Mouse (Mus musculus) hindbrain, postnatal 0 days (tissue): ENCODE measurements around the gene Azin2. TPM values are rescaled to one million over a fixed set of nuclear protein-coding genes. Genes with fewer than 3 reads are reported as not detected.

Source experiments
- ATAC-seq: fragments of 200-750 bp; cut with Nextera tagmentation; 2 replicates; pipeline ENCODE4 v1.8.0; 2017; ENCODE audit warnings: mild to moderate bottlenecking, moderate TSS enrichment, moderate library complexity
- DNase-seq: peaks from one replicate; pipeline ENCODE4 v3.0.0-alpha.2; 2015; ENCODE audit warnings: low spot score
- H3K27ac ChIP-seq: fragments of 300-500 bp; sonication (generic); 2 replicates; pipeline ENCODE4 v1.5.1; 2014; ENCODE audit warnings: mild to moderate bottlenecking
- H3K27me3 ChIP-seq: fragments of 300-500 bp; sonication (generic); 2 replicates; pipeline ENCODE4 v1.6.1; 2014; ENCODE audit warnings: low read length, mixed read lengths; ENCODE audit not compliant: insufficient read depth
- H3K36me3 ChIP-seq: fragments of 300-500 bp; sonication (generic); 2 replicates; pipeline ENCODE4 v1.6.1; 2014; ENCODE audit warnings: low read length, mixed read lengths; ENCODE audit not compliant: insufficient read depth
- H3K4me1 ChIP-seq: fragments of 300-500 bp; sonication (generic); 2 replicates; pipeline ENCODE4 v1.6.1; 2014; ENCODE audit warnings: antibody characterized with exemption, low read length, mixed read lengths; ENCODE audit not compliant: insufficient read depth
- H3K4me2 ChIP-seq: fragments of 300-500 bp; sonication (generic); 2 replicates; pipeline ENCODE4 v1.6.1; 2014; ENCODE audit warnings: low read depth, mild to moderate bottlenecking, low read length, moderate library complexity, mixed read lengths
- H3K4me3 ChIP-seq: fragments of 300-500 bp; sonication (generic); 2 replicates; pipeline ENCODE4 v1.5.1; 2014; ENCODE audit warnings: low read length
- H3K9ac ChIP-seq: fragments of 300-500 bp; sonication (generic); replicated peaks from 2 replicates; pipeline ENCODE4 v1.6.1; 2014; ENCODE audit warnings: mild to moderate bottlenecking, low read length, moderate library complexity, mixed read lengths
- H3K9me3 ChIP-seq: fragments of 300-500 bp; sonication (generic); 2 replicates; pipeline ENCODE4 v1.6.1; 2016; ENCODE audit warnings: low read length, mixed read lengths
- CTCF ChIP-seq: IDR thresholded peaks from 2 replicates; pipeline ENCODE4 v1.5.1; 2016; ENCODE audit warnings: antibody characterized with exemption, control low read depth, low read depth
- WGBS: fragments of 180-500 bp; shearing (Covaris S2); extraction: QIAGEN DNeasy Blood & Tissue Kit; methylation state at CpG from one replicate; pipeline ENCODE4 v1.1.7; 2014; 5-methylcytosine and 5-hydroxymethylcytosine counted together
- polyA plus RNA-seq: library from polyadenylated mRNA; unstranded; fragments of >200 nt; fragmentation: Nextera tagmentation; extraction: Ambion mirVana; gene quantifications from 2 replicates; pipeline ENCODE4 v1.2.1, GENCODE M21; 2015
- total RNA-seq: library from RNA; depleted of rRNA; stranded (reverse); fragments of >200 nt; gene quantifications from 2 replicates; pipeline ENCODE4 v1.2.3, GENCODE M21; 2014

Gene Azin2
- total and polyA plus RNA-seq, 2 experiments from 2014 or later = 32.7 to 32.9 TPM

DNA sequence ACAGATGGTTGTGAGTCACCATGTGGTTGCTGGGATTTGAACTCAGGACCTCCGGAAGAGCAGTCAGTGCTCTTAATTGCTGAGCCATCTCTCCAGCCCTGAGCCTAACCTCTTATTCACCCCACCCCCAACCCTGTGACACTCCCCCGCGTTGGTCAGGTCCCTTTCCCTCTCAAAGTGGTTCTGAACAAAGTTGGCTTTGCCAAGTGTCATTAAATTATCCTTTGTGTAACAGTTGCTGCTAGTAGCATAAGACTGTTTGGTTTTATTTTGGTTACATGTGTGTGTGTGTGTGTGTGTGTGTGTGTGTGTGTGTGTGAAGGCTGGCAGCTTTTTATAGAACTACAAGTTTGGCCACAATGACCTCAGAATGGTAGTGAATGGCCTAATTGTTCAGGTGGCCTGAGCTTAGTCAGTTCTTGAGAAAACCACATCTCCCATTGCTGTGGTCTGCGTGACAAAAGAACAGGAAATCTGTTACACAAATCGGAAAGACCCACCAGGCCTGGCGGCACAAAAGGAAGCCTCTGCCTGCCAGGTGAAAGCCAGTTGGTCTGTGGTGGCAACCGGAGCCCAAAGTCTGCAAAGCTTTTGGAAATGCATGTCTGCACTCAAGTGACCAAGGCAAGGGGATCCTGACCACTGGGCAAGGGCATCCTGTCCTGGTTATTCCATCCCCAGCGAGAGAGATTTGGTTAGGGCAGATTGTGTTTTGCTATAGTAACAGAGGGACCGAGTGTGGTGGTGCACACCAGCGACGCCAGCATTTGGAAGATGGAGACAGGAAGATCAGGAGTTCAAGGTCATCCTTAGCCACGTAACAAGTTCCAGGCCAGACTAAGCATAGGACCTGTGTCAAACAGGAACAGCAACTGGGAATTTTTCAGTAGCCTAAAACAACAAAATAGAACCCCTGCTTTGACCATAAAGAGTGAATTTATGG, 18.9 kb upstream of the Azin2 start:
- no peaks in the 10 kb centered on the region for H3K4me1 ChIP-seq
- 82% methylated on average over 12 of the region's 12 CpGs for WGBS
- H3K4me3 ChIP-seq = no peak overlapping the region
- no peak overlapping the region for H3K4me2 ChIP-seq
- no peak overlapping the region for H3K27ac ChIP-seq
- TF ChIP-seq CTCF = no peak
- no peaks in the 10 kb centered on the region for H3K9me3 ChIP-seq
- no peak for DNase-seq
- H3K27me3 ChIP-seq = no peaks in the 10 kb centered on the region
- H3K36me3 ChIP-seq = no peaks in the 10 kb centered on the region
- no peak for ATAC-seq
- no peak overlapping the region for H3K9ac ChIP-seq

DNA sequence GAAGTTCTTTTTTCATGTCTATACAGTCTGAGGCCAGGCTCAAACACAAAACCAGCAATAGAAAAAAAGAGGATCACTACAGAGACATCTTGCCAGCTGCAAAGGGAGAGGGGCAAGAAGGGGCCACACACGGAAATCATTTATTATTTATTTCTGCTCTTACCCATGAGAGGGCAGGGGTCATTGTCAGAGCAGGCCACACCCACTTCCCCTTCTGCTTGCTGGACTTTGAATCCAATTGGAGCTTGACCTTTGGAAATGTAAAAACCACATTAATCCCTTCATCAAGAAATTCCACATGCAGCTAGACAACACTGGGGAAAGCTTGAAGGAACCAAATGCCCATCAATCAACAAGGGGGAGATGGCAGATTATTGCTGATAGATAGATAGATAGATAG, 16.4 kb upstream of the Azin2 start:
- no peak overlapping the region for H3K9ac ChIP-seq
- no peak for TF ChIP-seq CTCF
- no peak overlapping the region for H3K27ac ChIP-seq
- 64% methylated on average over 1 of the region's 1 CpGs for WGBS
- DNase-seq (no peak), ATAC-seq (no peak)
- H3K4me1 ChIP-seq = no peaks in the 10 kb centered on the region
- no peaks in the 10 kb centered on the region for H3K9me3 ChIP-seq
- H3K4me3 ChIP-seq = no peak overlapping the region
- H3K27me3 ChIP-seq = no peaks in the 10 kb centered on the region
- H3K36me3 ChIP-seq = no peaks in the 10 kb centered on the region
- no peak overlapping the region for H3K4me2 ChIP-seq

DNA sequence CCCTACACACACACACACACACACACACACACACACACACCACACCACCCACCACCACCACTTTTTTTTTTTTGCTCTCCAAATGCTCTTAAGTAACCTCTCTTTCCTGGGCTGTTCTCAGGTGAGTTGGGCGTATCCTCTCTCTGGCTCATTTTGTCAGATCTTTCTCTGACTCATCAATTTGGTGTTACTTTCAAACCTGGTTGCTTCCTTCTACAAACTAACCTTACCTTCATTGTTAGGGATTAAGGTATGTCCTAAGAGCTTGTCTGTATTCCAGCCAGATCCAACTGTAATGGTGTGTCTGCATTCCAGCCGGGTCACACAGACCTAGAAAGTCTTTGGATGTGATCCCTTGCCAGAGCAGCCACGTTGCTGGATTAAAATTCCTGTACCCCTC, 15.0 kb upstream of the Azin2 start:
- DNase-seq (no peak), ATAC-seq (no peak)
- Histone ChIP-seq H3K4me1 (no peaks in the 10 kb centered on the region), H3K27ac (no peak overlapping the region), H3K4me2 (no peak overlapping the region), H3K4me3 (no peak overlapping the region), H3K36me3 (no peaks in the 10 kb centered on the region), H3K27me3 (no peaks in the 10 kb centered on the region), H3K9ac (no peak overlapping the region), H3K9me3 (no peaks in the 10 kb centered on the region)
- 75% methylated on average over 3 of the region's 3 CpGs for WGBS
- no peak for TF ChIP-seq CTCF

GRCm38 (mm10) chr4:128976577-128976976, 14.3 kb upstream of the Azin2 start:
- DNase-seq (no peak), ATAC-seq (no peak)
- TF ChIP-seq CTCF = no peak
- Histone ChIP-seq H3K27ac (no peak overlapping the region), H3K9ac (no peak overlapping the region), H3K9me3 (no peaks in the 10 kb centered on the region), H3K4me3 (no peak overlapping the region), H3K4me1 (no peaks in the 10 kb centered on the region), H3K36me3 (no peaks in the 10 kb centered on the region), H3K27me3 (no peaks in the 10 kb centered on the region), H3K4me2 (no peak overlapping the region)
- 92% methylated on average over 4 of the region's 4 CpGs for WGBS

GRCm38 (mm10) chr4:128974677-128975076, 12.4 kb upstream of the Azin2 start:
- Histone ChIP-seq H3K36me3 (no peaks in the 10 kb centered on the region), H3K4me1 (no peaks in the 10 kb centered on the region), H3K4me3 (no peak overlapping the region), H3K4me2 (no peak overlapping the region), H3K27ac (no peak overlapping the region), H3K27me3 (no peaks in the 10 kb centered on the region), H3K9ac (no peak overlapping the region), H3K9me3 (no peaks in the 10 kb centered on the region)
- DNase-seq (no peak), ATAC-seq (no peak)
- no peak for TF ChIP-seq CTCF
- 83% methylated on average over 8 of the region's 8 CpGs for WGBS

- H3K9ac ChIP-seq = no peak overlapping the region
- WGBS = 43% methylated on average over 14 of the region's 14 CpGs
- no peaks in the 10 kb centered on the region for H3K9me3 ChIP-seq
- H3K4me3 ChIP-seq = no peak overlapping the region
- H3K27ac ChIP-seq = no peak overlapping the region
- TF ChIP-seq CTCF = peak; percentile 88
- no peak overlapping the region for H3K4me2 ChIP-seq
- peaks cover 6% of the 10 kb centered on the region; the same call in 1 of the 2 replicates for H3K4me1 ChIP-seq
- DNase-seq (peak; percentile 89), ATAC-seq (peak; percentile 53; the same call in 1 of the 2 replicates)
- H3K36me3 ChIP-seq = no peaks in the 10 kb centered on the region
- H3K27me3 ChIP-seq = no peaks in the 10 kb centered on the region
Measured at GRCm38 (mm10) chr4:128971065-128971694, 8.9 kb upstream of the Azin2 start.
